Mouse (Mus musculus): ENCODE measurements around the gene Polrmt.

Polrmt gene

GRCm38 (mm10) chr10:79745898-79746773 lies at the start of gene Polrmt:
Gene Polrmt, minus strand, starts transcription at chr10:79746581.
- DNase-seq: peak; percentile 96

- no peak for DNase-seq
Measured at GRCm38 (mm10) chr10:79795905-79796304, 49.5 kb upstream of the Polrmt start.

- peak; percentile 79 for DNase-seq
Measured at GRCm38 (mm10) chr10:79794491-79794931, 48.1 kb upstream of the Polrmt start.

GRCm38 (mm10) chr10:79793738-79794490 lies 47.5 kb upstream of the Polrmt start:
- DNase-seq: no peak

- DNase-seq: peak; percentile 84
Measured at GRCm38 (mm10) chr10:79793051-79793737, 46.8 kb upstream of the Polrmt start, which contains the start of gene Palm. Gene Palm, plus strand, starts transcription at chr10:79793572.

GRCm38 (mm10) chr10:79792339-79793040 lies 46.1 kb upstream of the Polrmt start:
- no peak for DNase-seq

- no peak for DNase-seq
Measured at GRCm38 (mm10) chr10:79790861-79791260, 44.5 kb upstream of the Polrmt start, which contains the start of gene Prss57. Gene Prss57, minus strand, starts transcription at chr10:79790961.

- DNase-seq: no peak
Measured at GRCm38 (mm10) chr10:79789581-79789980, 43.2 kb upstream of the Polrmt start.

- peak; percentile 88 for DNase-seq
Measured at GRCm38 (mm10) chr10:79788386-79789158, 42.2 kb upstream of the Polrmt start.

- DNase-seq: peak; percentile 65
Measured at GRCm38 (mm10) chr10:79783920-79784800, 37.8 kb upstream of the Polrmt start.

GRCm38 (mm10) chr10:79783050-79783449 lies 36.7 kb upstream of the Polrmt start:
- no peak for DNase-seq

GRCm38 (mm10) chr10:79781956-79782355 lies 35.6 kb upstream of the Polrmt start:
- DNase-seq: no peak

GRCm38 (mm10) chr10:79781139-79781538 lies 34.8 kb upstream of the Polrmt start:
- DNase-seq: no peak

- peak; percentile 70 for DNase-seq
Measured at GRCm38 (mm10) chr10:79780664-79781015, 34.3 kb upstream of the Polrmt start.

- DNase-seq: peak; percentile 96
Measured at GRCm38 (mm10) chr10:79779784-79780663, 33.6 kb upstream of the Polrmt start.

GRCm38 (mm10) chr10:79779193-79779592 lies 32.8 kb upstream of the Polrmt start:
- no peak for DNase-seq

- peak; percentile 70 for DNase-seq
Measured at GRCm38 (mm10) chr10:79778006-79778405, 31.6 kb upstream of the Polrmt start.

- peak; percentile 57 for DNase-seq
Measured at GRCm38 (mm10) chr10:79777103-79777531, 30.7 kb upstream of the Polrmt start, which contains the start of gene Fstl3. Gene Fstl3, plus strand, starts transcription at chr10:79777272.

Measured in lung, postnatal 14 days (tissue).